Mouse (Mus musculus) brain, embryonic 14.5 days (tissue): Measurements from ENCODE around the gene Med19.
A peak's percentile ranks its signal among the peaks of the same experiment; 100 is the strongest.

Experiments used
- CTCF ChIP-seq: fragments of 200-500 bp; IDR thresholded peaks from 2 replicates; pipeline ENCODE4 v1.5.1; 2012; ENCODE audit warnings: inconsistent platforms, mild to moderate bottlenecking, moderate library complexity, borderline replicate concordance; ENCODE audit not compliant: insufficient read depth, insufficient read length; ENCODE audit errors: extremely low read depth
- POLR2A ChIP-seq: fragments of 200-500 bp; IDR thresholded peaks from 2 replicates; pipeline ENCODE4 v1.6.1; 2012; ENCODE audit warnings: mild to moderate bottlenecking, inconsistent platforms, borderline replicate concordance; ENCODE audit not compliant: poor library complexity, insufficient read depth, insufficient read length, severe bottlenecking; ENCODE audit errors: extremely low read depth

DNA sequence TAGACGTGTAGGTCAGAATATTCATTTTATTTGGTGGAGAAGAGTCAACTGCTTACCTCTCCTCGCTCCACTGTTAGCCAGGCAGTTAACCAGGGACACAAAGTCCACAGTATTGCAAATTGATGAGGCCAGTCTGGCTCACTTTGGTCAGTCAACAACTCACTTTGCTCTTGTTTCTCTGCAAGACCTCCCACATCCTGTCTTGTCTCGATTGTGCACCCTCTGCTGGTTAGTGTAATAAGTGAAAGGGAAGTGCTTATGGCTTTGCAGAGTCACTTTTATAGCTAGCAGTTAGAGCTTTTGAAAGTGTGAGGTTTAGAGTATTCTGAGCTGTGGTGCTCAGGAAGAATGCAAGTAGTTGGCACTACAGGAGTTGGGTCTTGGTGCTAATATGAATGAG, 17.9 kb upstream of the Med19 start:
- TF ChIP-seq CTCF (peak; percentile 35; the same call in 1 of the 2 replicates), POLR2A (no peak)
